Mouse (Mus musculus) lung, postnatal 0 days (tissue): ENCODE results near the gene Pcsk4. TPM values are rescaled to one million over a fixed set of nuclear protein-coding genes. Genes with fewer than 3 reads are reported as not detected.

Source experiments
- ATAC-seq: fragments of 200-750 bp; cut with Nextera tagmentation; 2 replicates; pipeline ENCODE4 v1.8.0; 2017; ENCODE audit warnings: moderate library complexity
- DNase-seq: peaks from one replicate; pipeline ENCODE4 v3.0.0-alpha.2; 2016; ENCODE audit warnings: low spot score
- H3K27ac ChIP-seq: fragments of 300-500 bp; sonication (generic); 2 replicates; pipeline ENCODE4 v1.5.1; 2014; ENCODE audit warnings: antibody characterized with exemption, mild to moderate bottlenecking, low read length, mixed read lengths
- H3K27me3 ChIP-seq: fragments of 300-500 bp; sonication (generic); replicated peaks from 2 replicates; pipeline ENCODE4 v1.6.1; 2014; ENCODE audit warnings: low read length, mixed read lengths; ENCODE audit not compliant: insufficient read depth
- H3K36me3 ChIP-seq: fragments of 300-500 bp; sonication (generic); 2 replicates; pipeline ENCODE4 v1.6.1; 2014; ENCODE audit warnings: low read length, mixed read lengths; ENCODE audit not compliant: insufficient read depth
- H3K4me1 ChIP-seq: fragments of 300-500 bp; sonication (generic); 2 replicates; pipeline ENCODE4 v1.6.1; 2014; ENCODE audit warnings: antibody characterized with exemption, low read depth, low read length, mixed read lengths; ENCODE audit not compliant: insufficient read depth
- H3K4me2 ChIP-seq: fragments of 300-500 bp; sonication (generic); replicated peaks from 2 replicates; pipeline ENCODE4 v1.6.1; 2014; ENCODE audit warnings: low read depth, mild to moderate bottlenecking, low read length, moderate library complexity, mixed read lengths
- H3K4me3 ChIP-seq: fragments of 300-500 bp; sonication (generic); 2 replicates; pipeline ENCODE4 v1.5.1; 2014; ENCODE audit warnings: low read depth, low read length
- H3K9ac ChIP-seq: fragments of 300-500 bp; sonication (generic); replicated peaks from 2 replicates; pipeline ENCODE4 v1.6.1; 2014; ENCODE audit warnings: low read depth, mild to moderate bottlenecking
- H3K9me3 ChIP-seq: fragments of 300-500 bp; sonication (generic); 2 replicates; pipeline ENCODE4 v1.6.1; 2016; ENCODE audit warnings: low read length, mixed read lengths
- CTCF ChIP-seq: IDR thresholded peaks from 2 replicates; pipeline ENCODE4 v1.5.1; 2016; ENCODE audit warnings: antibody characterized with exemption, mild to moderate bottlenecking
- EP300 ChIP-seq: IDR thresholded peaks from 2 replicates; pipeline ENCODE4 v1.6.1; 2016; ENCODE audit warnings: antibody characterized with exemption, mild to moderate bottlenecking, control low read depth
- WGBS: fragments of 180-500 bp; shearing (Covaris S2); extraction: QIAGEN DNeasy Blood & Tissue Kit; methylation state at CpG from one replicate; pipeline ENCODE4 v1.1.7; 2014; 5-methylcytosine and 5-hydroxymethylcytosine counted together
- polyA plus RNA-seq: library from polyadenylated mRNA; unstranded; fragments of >200 nt; fragmentation: Nextera tagmentation; extraction: Ambion mirVana; gene quantifications from 2 replicates; pipeline ENCODE4 v1.2.1, GENCODE M21; 2015

Gene Pcsk4
- polyA plus RNA-seq, 1 experiment from 2014 or later, result 3.4 TPM

GRCm38 (mm10) chr10:80298571-80299281 is 30.6 kb downstream of the Pcsk4 start:
- no peak for ATAC-seq
- Histone ChIP-seq H3K9me3 (no peaks in the 10 kb centered on the region), H3K36me3 (peaks cover 7% of the 10 kb centered on the region; the same call in 1 of the 2 replicates), H3K9ac (no peak overlapping the region), H3K27ac (no peak overlapping the region), H3K4me1 (peaks cover 8% of the 10 kb centered on the region; the same call in 1 of the 2 replicates), H3K27me3 (peaks cover 33% of the 10 kb centered on the region), H3K4me3 (no peak overlapping the region), H3K4me2 (no peak overlapping the region)
- TF ChIP-seq EP300 (no peak), CTCF (peak; percentile 21)
- peak; percentile 30 for DNase-seq
- WGBS, result 7% methylated on average over 26 of the region's 26 CpGs

GRCm38 (mm10) chr10:80297526-80298133 is 31.7 kb downstream of the Pcsk4 start:
- DNase-seq (no peak), ATAC-seq (no peak)
- Histone ChIP-seq H3K4me2 (no peak overlapping the region), H3K4me3 (no peak overlapping the region), H3K9me3 (no peaks in the 10 kb centered on the region), H3K27ac (no peak overlapping the region), H3K9ac (no peak overlapping the region), H3K27me3 (peaks cover 33% of the 10 kb centered on the region), H3K36me3 (peaks cover 7% of the 10 kb centered on the region; the same call in 1 of the 2 replicates), H3K4me1 (peaks cover 14% of the 10 kb centered on the region; the same call in 1 of the 2 replicates)
- no peak for TF ChIP-seq EP300
- TF ChIP-seq CTCF, result no peak
- WGBS, result 56% methylated on average over 8 of the region's 8 CpGs

- Histone ChIP-seq H3K4me1 (peaks cover 10% of the 10 kb centered on the region; the same call in 1 of the 2 replicates), H3K27ac (no peak overlapping the region), H3K9me3 (no peaks in the 10 kb centered on the region), H3K27me3 (peaks cover 28% of the 10 kb centered on the region), H3K4me3 (no peak overlapping the region), H3K36me3 (peaks cover 7% of the 10 kb centered on the region; the same call in 1 of the 2 replicates), H3K9ac (no peak overlapping the region), H3K4me2 (no peak overlapping the region)
- 79% methylated on average over 5 of the region's 5 CpGs for WGBS
- TF ChIP-seq EP300 (no peak), CTCF (no peak)
- DNase-seq (peak; percentile 3), ATAC-seq (no peak)
Observed at GRCm38 (mm10) chr10:80296824-80297223, 32.5 kb downstream of the Pcsk4 start.

GRCm38 (mm10) chr10:80295618-80296425 is 33.5 kb downstream of the Pcsk4 start, which contains the start of gene Apc2:
TSS of gene Apc2 (plus strand) at chr10:80295977.
- H3K9me3 ChIP-seq, result no peaks in the 10 kb centered on the region
- peak within 1 kb of the TSS; percentile 61 for H3K4me2 ChIP-seq
- H3K27me3 ChIP-seq, result peaks cover 28% of the 10 kb centered on the region
- H3K36me3 ChIP-seq, result peaks cover 7% of the 10 kb centered on the region; the same call in 1 of the 2 replicates
- WGBS, result 3% methylated on average over 26 of the region's 26 CpGs
- no peak within 1 kb of the TSS for H3K27ac ChIP-seq
- TF ChIP-seq CTCF, result peak; percentile 80
- TF ChIP-seq EP300, result no peak
- DNase-seq (peak; percentile 85), ATAC-seq (peak; percentile 47)
- peak within 1 kb of the TSS; percentile 31; the same call in 1 of the 2 replicates for H3K4me3 ChIP-seq
- no peak within 1 kb of the TSS for H3K9ac ChIP-seq
- peaks cover 9% of the 10 kb centered on the region; the same call in 1 of the 2 replicates for H3K4me1 ChIP-seq

GRCm38 (mm10) chr10:80294788-80295303 is 34.5 kb downstream of the Pcsk4 start:
- no peak overlapping the region for H3K4me2 ChIP-seq
- no peaks in the 10 kb centered on the region for H3K9me3 ChIP-seq
- no peak for TF ChIP-seq CTCF
- TF ChIP-seq EP300, result no peak
- H3K9ac ChIP-seq, result no peak overlapping the region
- peaks cover 9% of the 10 kb centered on the region; the same call in 1 of the 2 replicates for H3K4me1 ChIP-seq
- peaks cover 22% of the 10 kb centered on the region for H3K27me3 ChIP-seq
- H3K27ac ChIP-seq, result no peak overlapping the region
- peaks cover 7% of the 10 kb centered on the region; the same call in 1 of the 2 replicates for H3K36me3 ChIP-seq
- no peak overlapping the region for H3K4me3 ChIP-seq
- WGBS, result 44% methylated on average over 7 of the region's 7 CpGs
- ATAC-seq (no peak), DNase-seq (no peak)
